Mouse (Mus musculus) forebrain, embryonic 15.5 days (tissue): ENCODE data around the gene Hnrnpm. TPM values are rescaled to one million over a fixed set of nuclear protein-coding genes. Genes with fewer than 3 reads are reported as not detected.
"Not testable (repeated sequence)": the region's sequence is repeated elsewhere in the genome, so short reads cannot be mapped to it uniquely, and the experiment has no call there.

Experiments used
- ATAC-seq: fragments of 200-750 bp; cut with Nextera tagmentation; replicated peaks from 2 replicates; pipeline ENCODE4 v1.8.0; 2017; ENCODE audit warnings: mild to moderate bottlenecking, moderate TSS enrichment, moderate library complexity
- H3K27ac ChIP-seq: fragments of 300-500 bp; sonication (generic); replicated peaks from 2 replicates; pipeline ENCODE4 v1.5.1; 2015; ENCODE audit warnings: mild to moderate bottlenecking, inconsistent platforms
- H3K27me3 ChIP-seq: fragments of 300-500 bp; sonication (generic); 2 replicates; pipeline ENCODE4 v1.6.1; 2015; ENCODE audit warnings: inconsistent platforms
- H3K36me3 ChIP-seq: fragments of 300-500 bp; sonication (generic); 2 replicates; pipeline ENCODE4 v1.6.1; 2015; ENCODE audit warnings: mild to moderate bottlenecking, inconsistent platforms
- H3K4me1 ChIP-seq: fragments of 300-500 bp; sonication (generic); 2 replicates; pipeline ENCODE4 v1.6.1; 2015; ENCODE audit warnings: inconsistent platforms
- H3K4me2 ChIP-seq: fragments of 300-500 bp; sonication (generic); replicated peaks from 2 replicates; pipeline ENCODE4 v1.6.1; 2015; ENCODE audit warnings: mild to moderate bottlenecking, inconsistent platforms
- H3K4me3 ChIP-seq: fragments of 300-500 bp; sonication (generic); 2 replicates; pipeline ENCODE4 v1.5.1; 2015; ENCODE audit warnings: mild to moderate bottlenecking, inconsistent platforms
- H3K9ac ChIP-seq: fragments of 300-500 bp; sonication (generic); replicated peaks from 2 replicates; pipeline ENCODE4 v1.6.1; 2015; ENCODE audit warnings: mild to moderate bottlenecking, inconsistent platforms
- H3K9me3 ChIP-seq: fragments of 300-500 bp; sonication (generic); 2 replicates; pipeline ENCODE4 v1.6.1; 2016; ENCODE audit warnings: inconsistent platforms
- WGBS: fragments of 180-500 bp; shearing (Covaris S2); methylation state at CpG from one replicate; pipeline ENCODE4 v1.1.7; 2015; ENCODE audit warnings: mixed read lengths; 5-methylcytosine and 5-hydroxymethylcytosine counted together
- polyA plus RNA-seq: library from polyadenylated mRNA; unstranded; fragments of >200 nt; fragmentation: Nextera tagmentation; extraction: Ambion mirVana; gene quantifications from 2 replicates; pipeline ENCODE4 v1.2.1, GENCODE M21; 2015

Gene Hnrnpm
- polyA plus RNA-seq, 1 experiment from 2014 or later: 246 TPM

GRCm38 (mm10) chr17:33627281-33627680 lies 59.4 kb downstream of the Hnrnpm start:
- no peak overlapping the region for H3K4me3 ChIP-seq

GRCm38 (mm10) chr17:33613726-33614125 lies 72.9 kb downstream of the Hnrnpm start:
- not testable (repeated sequence) for ATAC-seq, H3K27ac ChIP-seq, H3K27me3 ChIP-seq, H3K9me3 ChIP-seq, H3K36me3 ChIP-seq, H3K4me2 ChIP-seq, H3K9ac ChIP-seq, H3K4me1 ChIP-seq, H3K4me3 ChIP-seq
- WGBS: 83% methylated on average over 5 of the region's 5 CpGs

More at GRCm38 (mm10) chr17:33627281-33627680, 59.4 kb downstream of the Hnrnpm start:
- no peak for ATAC-seq
- Histone ChIP-seq H3K4me2 (no peak overlapping the region), H3K9ac (no peak overlapping the region), H3K27me3 (no peaks in the 10 kb centered on the region), H3K27ac (no peak overlapping the region), H3K4me1 (peaks cover 31% of the 10 kb centered on the region), H3K9me3 (no peaks in the 10 kb centered on the region), H3K36me3 (peaks cover 12% of the 10 kb centered on the region; the same call in 1 of the 2 replicates)
- WGBS: 91% methylated on average over 3 of the region's 3 CpGs

GRCm38 (mm10) chr17:33610548-33610947 lies 76.1 kb downstream of the Hnrnpm start:
- WGBS: 90% methylated on average over 7 of the region's 7 CpGs
- Histone ChIP-seq H3K4me2 (no peak overlapping the region), H3K27me3 (no peaks in the 10 kb centered on the region), H3K4me3 (no peak overlapping the region), H3K36me3 (no peaks in the 10 kb centered on the region), H3K27ac (no peak overlapping the region), H3K9ac (no peak overlapping the region), H3K9me3 (no peaks in the 10 kb centered on the region), H3K4me1 (no peaks in the 10 kb centered on the region)
- ATAC-seq: no peak

GRCm38 (mm10) chr17:33607273-33607672 lies 79.4 kb downstream of the Hnrnpm start:
- ATAC-seq: no peak
- no peak overlapping the region for H3K4me3 ChIP-seq
- H3K36me3 ChIP-seq: no peaks in the 10 kb centered on the region
- H3K9ac ChIP-seq: no peak overlapping the region
- no peaks in the 10 kb centered on the region for H3K27me3 ChIP-seq
- 89% methylated on average over 2 of the region's 2 CpGs for WGBS
- H3K9me3 ChIP-seq: no peaks in the 10 kb centered on the region
- no peak overlapping the region for H3K27ac ChIP-seq
- H3K4me1 ChIP-seq: no peaks in the 10 kb centered on the region
- H3K4me2 ChIP-seq: no peak overlapping the region

DNA sequence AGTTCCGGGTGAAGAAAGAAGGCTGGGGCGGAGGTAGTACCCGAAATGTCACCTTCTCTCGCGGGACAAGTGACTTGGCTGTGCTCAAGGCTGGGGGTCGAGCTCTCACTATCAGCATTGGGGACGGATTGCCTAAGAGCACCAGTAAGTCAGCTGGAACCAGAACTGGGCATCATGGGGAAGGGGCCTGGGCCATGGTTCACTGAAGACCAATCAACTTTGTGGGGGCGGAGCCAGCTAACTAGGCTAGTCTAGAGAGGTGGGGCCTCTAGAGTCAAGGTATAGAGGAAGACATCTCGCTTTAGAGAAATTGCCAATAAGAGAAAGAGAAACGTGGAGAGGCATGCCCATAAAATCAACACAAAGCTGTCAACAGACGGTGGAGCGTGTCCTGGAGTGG lies 84.7 kb downstream of the Hnrnpm start:
- WGBS: 83% methylated on average over 12 of the region's 12 CpGs
- no peak overlapping the region for H3K4me3 ChIP-seq
- H3K27ac ChIP-seq: no peak overlapping the region
- no peak overlapping the region for H3K9ac ChIP-seq
- no peaks in the 10 kb centered on the region for H3K36me3 ChIP-seq
- H3K9me3 ChIP-seq: no peaks in the 10 kb centered on the region
- H3K4me1 ChIP-seq: no peaks in the 10 kb centered on the region
- H3K27me3 ChIP-seq: no peaks in the 10 kb centered on the region
- H3K4me2 ChIP-seq: no peak overlapping the region
- no peak for ATAC-seq

DNA sequence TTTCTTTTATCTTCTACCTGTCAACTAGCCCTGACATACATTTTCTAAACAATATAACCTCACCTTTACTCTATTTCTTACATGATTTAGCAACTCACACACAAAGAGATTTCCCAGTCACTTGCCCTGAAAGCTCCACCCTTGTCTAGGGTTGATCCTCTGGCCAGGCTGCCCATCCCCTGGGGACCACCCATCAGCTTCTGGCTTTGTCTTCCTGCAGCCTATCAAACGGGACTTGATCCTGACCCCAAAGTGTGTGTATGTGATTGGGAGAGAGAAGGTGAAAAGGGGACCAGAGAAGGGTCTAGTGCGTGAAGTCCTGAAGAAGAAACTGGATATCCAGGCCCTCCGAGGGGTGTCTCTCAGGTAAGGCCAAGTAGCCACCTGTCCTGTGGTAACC lies 85.8 kb downstream of the Hnrnpm start:
- ATAC-seq: no peak

GRCm38 (mm10) chr17:33599836-33600475 lies 86.7 kb downstream of the Hnrnpm start:
- Histone ChIP-seq H3K4me3 (no peak overlapping the region), H3K4me2 (no peak overlapping the region), H3K4me1 (no peaks in the 10 kb centered on the region), H3K36me3 (no peaks in the 10 kb centered on the region), H3K9ac (no peak overlapping the region), H3K27ac (no peak overlapping the region), H3K27me3 (no peaks in the 10 kb centered on the region), H3K9me3 (no peaks in the 10 kb centered on the region)
- ATAC-seq: no peak
- WGBS: 89% methylated on average over 8 of the region's 8 CpGs

More for the DNA sequence above, 85.8 kb downstream of the Hnrnpm start:
- Histone ChIP-seq H3K9ac (no peak overlapping the region), H3K4me1 (no peaks in the 10 kb centered on the region), H3K4me2 (no peak overlapping the region), H3K36me3 (no peaks in the 10 kb centered on the region), H3K4me3 (no peak overlapping the region), H3K27me3 (no peaks in the 10 kb centered on the region), H3K27ac (no peak overlapping the region), H3K9me3 (no peaks in the 10 kb centered on the region)
- WGBS: 70% methylated on average over 3 of the region's 3 CpGs

DNA sequence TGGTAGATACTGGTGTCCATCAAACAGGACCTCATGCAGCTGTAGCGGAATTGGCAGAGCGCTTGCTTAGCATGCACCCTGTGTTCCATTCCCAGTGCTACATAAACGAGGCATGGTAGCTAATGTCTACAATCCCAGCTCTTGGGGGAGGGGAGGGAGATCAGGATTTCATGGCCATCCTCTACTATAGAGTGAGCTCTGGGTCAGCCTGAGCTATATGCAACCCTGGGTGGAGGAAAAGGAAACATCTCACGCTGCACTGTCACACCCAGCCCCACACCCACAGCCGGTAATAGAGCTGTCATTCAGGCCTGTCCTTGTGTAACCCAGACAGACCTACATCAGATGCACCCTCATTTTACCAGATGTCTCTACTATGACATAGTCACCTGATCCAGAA lies 88.2 kb downstream of the Hnrnpm start:
- no peak overlapping the region for H3K9ac ChIP-seq
- WGBS: 93% methylated on average over 5 of the region's 5 CpGs
- no peaks in the 10 kb centered on the region for H3K4me1 ChIP-seq
- no peak overlapping the region for H3K27ac ChIP-seq
- H3K27me3 ChIP-seq: no peaks in the 10 kb centered on the region
- no peak for ATAC-seq
- H3K9me3 ChIP-seq: no peaks in the 10 kb centered on the region
- H3K4me3 ChIP-seq: no peak overlapping the region
- H3K4me2 ChIP-seq: no peak overlapping the region
- no peaks in the 10 kb centered on the region for H3K36me3 ChIP-seq

DNA sequence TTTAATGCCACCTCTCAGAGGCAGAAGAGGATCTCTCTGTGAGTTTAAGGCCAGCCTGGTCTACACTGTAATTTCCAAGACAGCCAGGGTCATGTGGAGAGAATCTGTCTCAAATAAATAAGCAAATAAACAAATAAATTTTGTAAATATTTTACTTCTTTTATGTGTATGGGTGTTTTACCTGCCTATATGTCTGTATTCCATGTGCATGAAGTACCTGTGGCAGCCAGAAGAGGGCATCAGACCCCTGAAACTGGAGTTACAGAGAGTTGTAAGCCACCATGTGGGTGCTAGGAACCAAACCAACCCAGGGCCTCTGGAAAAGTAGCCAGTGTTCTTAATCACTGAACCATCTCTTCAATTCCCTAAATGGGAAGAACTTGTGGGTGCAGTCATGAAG lies 89.4 kb downstream of the Hnrnpm start:
- no peak overlapping the region for H3K4me2 ChIP-seq
- H3K27me3 ChIP-seq: no peaks in the 10 kb centered on the region
- no peak overlapping the region for H3K27ac ChIP-seq
- H3K9me3 ChIP-seq: no peaks in the 10 kb centered on the region
- H3K4me1 ChIP-seq: no peaks in the 10 kb centered on the region
- H3K36me3 ChIP-seq: no peaks in the 10 kb centered on the region
- no peak for ATAC-seq
- no peak overlapping the region for H3K4me3 ChIP-seq
- no peak overlapping the region for H3K9ac ChIP-seq

Other genes starting within 250 kb of the Hnrnpm start
- gene Adamts10, start 162.7 kb downstream of the Hnrnpm start, polyA plus RNA-seq: 37.8 and 40.7 TPM in 2 replicates
- 1.7 and 2.1 TPM in 2 replicates for gene Myo1f, start 131.2 kb downstream of the Hnrnpm start, polyA plus RNA-seq
- gene Zfp414, start 57.8 kb downstream of the Hnrnpm start, polyA plus RNA-seq: 58.9 and 59.3 TPM in 2 replicates
- gene Pram1, start 48.8 kb downstream of the Hnrnpm start, polyA plus RNA-seq: 0.41 and 0.46 TPM in 2 replicates
- gene March2, start 31.8 kb upstream of the Hnrnpm start, polyA plus RNA-seq: 71.8 and 72.8 TPM in 2 replicates
- gene Rab11b, start 73.7 kb upstream of the Hnrnpm start, polyA plus RNA-seq: 452 and 485 TPM in 2 replicates
- gene Angptl4, start 95.0 kb upstream of the Hnrnpm start, polyA plus RNA-seq: 12.8 and 14.0 TPM in 2 replicates
- 41.4 and 42.5 TPM in 2 replicates for gene Kank3, start 123.7 kb upstream of the Hnrnpm start, polyA plus RNA-seq
- gene Rps28, start 137.7 kb upstream of the Hnrnpm start, polyA plus RNA-seq: 612 and 676 TPM in 2 replicates
- 417 and 444 TPM in 2 replicates for gene Ndufa7, start 137.7 kb upstream of the Hnrnpm start, polyA plus RNA-seq
- 60.7 and 63.5 TPM in 2 replicates for gene Cd320, start 156.2 kb upstream of the Hnrnpm start, polyA plus RNA-seq
- not detected in 2 replicates for gene Gm7029, start 187.0 kb upstream of the Hnrnpm start, polyA plus RNA-seq
- gene Kifc1, start 203.8 kb upstream of the Hnrnpm start, polyA plus RNA-seq: 3.3 and 4.3 TPM in 2 replicates
- gene Platr17, start 218.3 kb upstream of the Hnrnpm start, polyA plus RNA-seq: 0.32 and 0.80 TPM in 2 replicates
- gene Daxx, start 222.6 kb upstream of the Hnrnpm start, polyA plus RNA-seq: 61.5 and 63.5 TPM in 2 replicates
- gene Tapbp, start 229.0 kb upstream of the Hnrnpm start, polyA plus RNA-seq: 18.2 and 18.4 TPM in 2 replicates
- gene Zbtb22, start 229.0 kb upstream of the Hnrnpm start, polyA plus RNA-seq: 18.7 and 19.5 TPM in 2 replicates
- gene Rgl2, start 242.7 kb upstream of the Hnrnpm start, polyA plus RNA-seq: 46.6 and 47.2 TPM in 2 replicates